Mouse (Mus musculus): ENCODE results near the gene Magi2. TPM values are rescaled to one million over a fixed set of nuclear protein-coding genes. Genes with fewer than 3 reads are reported as not detected.

Magi2 gene
- polyA plus RNA-seq, 1 experiment from 2014 or later = 7.3 TPM

- H3K9me3 ChIP-seq (ENCODE audit: control insufficient read depth, low read depth, low read length) = no peaks in the 10 kb centered on the region
- no peaks in the 10 kb centered on the region for H3K4me1 ChIP-seq (ENCODE audit: control insufficient read depth, insufficient read depth, low read length)
- ATAC-seq (ENCODE audit: insufficient number of reproducible peaks, insufficient read depth, low FRiP score, low read depth) = no peak
- 53% methylated on average over 2 of the region's 2 CpGs for WGBS
- H3K9ac ChIP-seq (replicated peaks; ENCODE audit: low read depth, low read length) = no peak overlapping the region
- H3K4me2 ChIP-seq (replicated peaks; ENCODE audit: low read depth, low read length) = no peak overlapping the region
- no peaks in the 10 kb centered on the region for H3K27me3 ChIP-seq (ENCODE audit: control insufficient read depth, insufficient read depth, low read length)
- no peak overlapping the region for H3K27ac ChIP-seq (ENCODE audit: low read length)
- no peak overlapping the region for H3K4me3 ChIP-seq (ENCODE audit: low read depth, low read length)
- H3K36me3 ChIP-seq (ENCODE audit: control insufficient read depth, insufficient read depth, low read length) = no peaks in the 10 kb centered on the region
These were observed 19.6 kb downstream of the Magi2 start for GRCm38 (mm10) chr5:19246426-19246825.

- Histone ChIP-seq H3K4me2 (replicated peaks; ENCODE audit: low read depth, low read length) (no peak overlapping the region), H3K9me3 (ENCODE audit: control insufficient read depth, low read depth, low read length) (no peaks in the 10 kb centered on the region), H3K27me3 (ENCODE audit: control insufficient read depth, insufficient read depth, low read length) (no peaks in the 10 kb centered on the region), H3K4me1 (ENCODE audit: control insufficient read depth, insufficient read depth, low read length) (no peaks in the 10 kb centered on the region), H3K27ac (ENCODE audit: low read length) (no peak overlapping the region), H3K9ac (replicated peaks; ENCODE audit: low read depth, low read length) (no peak overlapping the region), H3K36me3 (ENCODE audit: control insufficient read depth, insufficient read depth, low read length) (no peaks in the 10 kb centered on the region), H3K4me3 (ENCODE audit: low read depth, low read length) (no peak overlapping the region)
- 75% methylated on average over 3 of the region's 3 CpGs for WGBS
- no peak for ATAC-seq (ENCODE audit: insufficient number of reproducible peaks, insufficient read depth, low FRiP score, low read depth)
These were observed 20.4 kb downstream of the Magi2 start for GRCm38 (mm10) chr5:19247266-19247665.

DNA sequence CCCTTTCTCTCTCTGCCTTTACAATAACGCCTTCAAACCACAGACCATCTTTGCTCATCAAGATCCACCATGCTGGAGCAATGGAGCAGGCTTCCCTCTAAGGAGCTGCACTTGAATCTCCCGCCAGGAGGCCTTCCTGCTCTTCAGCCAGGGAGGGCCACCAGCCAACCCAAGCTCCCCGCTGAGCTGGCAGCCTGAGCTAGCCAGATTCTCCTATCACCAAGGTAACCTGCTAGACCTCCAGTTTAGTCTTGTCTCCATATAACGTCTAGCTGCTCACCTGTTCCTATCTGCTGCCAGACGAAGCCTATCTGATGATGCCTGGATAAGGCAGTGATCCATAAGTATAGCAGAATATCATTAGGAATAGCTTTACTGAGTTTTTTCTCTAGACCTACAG, 36.0 kb downstream of the Magi2 start:
- Histone ChIP-seq H3K36me3 (ENCODE audit: control insufficient read depth, insufficient read depth, low read length) (no peaks in the 10 kb centered on the region), H3K27ac (ENCODE audit: low read length) (no peak overlapping the region), H3K9ac (replicated peaks; ENCODE audit: low read depth, low read length) (no peak overlapping the region), H3K27me3 (ENCODE audit: control insufficient read depth, insufficient read depth, low read length) (no peaks in the 10 kb centered on the region), H3K4me3 (ENCODE audit: low read depth, low read length) (no peak overlapping the region), H3K4me2 (replicated peaks; ENCODE audit: low read depth, low read length) (no peak overlapping the region), H3K9me3 (ENCODE audit: control insufficient read depth, low read depth, low read length) (no peaks in the 10 kb centered on the region), H3K4me1 (ENCODE audit: control insufficient read depth, insufficient read depth, low read length) (no peaks in the 10 kb centered on the region)
- no peak for ATAC-seq (ENCODE audit: insufficient number of reproducible peaks, insufficient read depth, low FRiP score, low read depth)
- whole genome bisulfite sequencing = 58% methylated on average over 5 of the region's 5 CpGs

DNA sequence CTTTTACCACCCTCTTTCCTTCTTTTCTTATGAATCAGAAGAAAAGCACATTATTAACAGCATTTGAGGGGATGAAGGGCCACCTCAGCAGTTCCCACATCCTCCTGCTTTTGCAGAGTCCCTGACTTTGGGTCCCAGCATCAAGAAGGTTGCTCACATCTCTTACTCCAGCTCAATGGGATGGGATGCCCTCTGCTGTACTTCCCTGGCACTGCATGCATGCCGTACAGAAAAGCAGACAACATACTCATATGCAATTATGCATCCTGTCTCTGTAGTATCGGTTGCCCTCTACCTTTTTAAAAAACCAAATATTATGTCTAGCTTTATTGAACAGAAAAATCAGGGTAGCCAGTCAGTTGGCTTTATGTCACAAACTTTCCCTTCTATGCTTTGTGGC, 37.8 kb downstream of the Magi2 start:
- 67% methylated on average over 2 of the region's 2 CpGs for WGBS
- no peak for ATAC-seq (ENCODE audit: insufficient number of reproducible peaks, insufficient read depth, low FRiP score, low read depth)

DNA sequence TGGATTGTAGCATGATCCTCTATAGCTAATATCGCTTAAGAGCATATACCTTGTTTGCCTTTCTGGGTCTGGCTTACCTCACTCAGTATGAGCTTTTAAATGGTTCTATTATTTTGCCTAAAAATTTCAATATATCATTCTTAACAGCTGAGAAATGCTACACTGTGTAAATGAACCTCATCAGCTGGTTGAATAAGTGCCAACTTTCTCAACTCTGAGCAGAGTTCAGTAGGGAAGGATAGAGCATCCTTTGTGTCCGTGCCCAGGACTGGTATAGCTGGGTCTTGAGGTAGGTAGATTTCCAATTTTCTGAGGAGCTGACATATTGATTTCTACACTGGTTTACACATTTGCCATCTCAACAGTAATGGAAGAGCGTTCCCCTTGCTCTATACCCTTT, 65.7 kb downstream of the Magi2 start:
- H3K4me3 ChIP-seq (ENCODE audit: low read depth, low read length) = no peak overlapping the region
- H3K4me1 ChIP-seq (ENCODE audit: control insufficient read depth, insufficient read depth, low read length) = no peaks in the 10 kb centered on the region
- H3K9ac ChIP-seq (replicated peaks; ENCODE audit: low read depth, low read length) = no peak overlapping the region
- H3K36me3 ChIP-seq (ENCODE audit: control insufficient read depth, insufficient read depth, low read length) = no peaks in the 10 kb centered on the region
- no peak overlapping the region for H3K4me2 ChIP-seq (replicated peaks; ENCODE audit: low read depth, low read length)
- 0 out of 2 replicates have a peak, but pooled peaks have one; percentile 53 for ATAC-seq (ENCODE audit: insufficient number of reproducible peaks, insufficient read depth, low FRiP score, low read depth)
- no peak overlapping the region for H3K27ac ChIP-seq (ENCODE audit: low read length)
- H3K27me3 ChIP-seq (ENCODE audit: control insufficient read depth, insufficient read depth, low read length) = no peaks in the 10 kb centered on the region
- no peaks in the 10 kb centered on the region for H3K9me3 ChIP-seq (ENCODE audit: control insufficient read depth, low read depth, low read length)
- 73% methylated on average over 3 of the region's 3 CpGs for WGBS

More for the DNA sequence above, 37.8 kb downstream of the Magi2 start:
- Histone ChIP-seq H3K27me3 (ENCODE audit: control insufficient read depth, insufficient read depth, low read length) (no peaks in the 10 kb centered on the region), H3K27ac (ENCODE audit: low read length) (no peak overlapping the region), H3K36me3 (ENCODE audit: control insufficient read depth, insufficient read depth, low read length) (no peaks in the 10 kb centered on the region), H3K4me2 (replicated peaks; ENCODE audit: low read depth, low read length) (no peak overlapping the region), H3K4me3 (ENCODE audit: low read depth, low read length) (no peak overlapping the region), H3K9ac (replicated peaks; ENCODE audit: low read depth, low read length) (no peak overlapping the region), H3K4me1 (ENCODE audit: control insufficient read depth, insufficient read depth, low read length) (no peaks in the 10 kb centered on the region), H3K9me3 (ENCODE audit: control insufficient read depth, low read depth, low read length) (no peaks in the 10 kb centered on the region)

DNA sequence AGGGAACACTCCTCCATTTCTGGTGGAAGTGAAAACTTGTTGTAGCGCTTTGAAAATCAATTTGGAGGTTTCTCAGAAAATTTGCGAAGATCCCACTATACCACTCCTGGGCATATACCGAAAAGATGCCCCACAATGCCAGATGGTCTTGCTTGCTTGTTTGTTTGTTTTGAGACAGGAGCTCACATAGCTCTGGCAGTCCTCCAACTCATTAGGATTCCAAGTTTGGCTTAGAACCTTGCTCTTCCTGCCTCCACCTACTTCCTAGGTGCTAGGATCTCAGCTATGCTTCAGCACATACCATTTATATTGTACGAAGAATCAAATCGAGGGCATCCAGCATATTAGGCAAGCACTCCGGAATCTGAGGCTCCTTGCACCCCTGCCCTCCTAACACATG, 79.8 kb downstream of the Magi2 start:
- no peaks in the 10 kb centered on the region for H3K9me3 ChIP-seq (ENCODE audit: control insufficient read depth, low read depth, low read length)
- no peaks in the 10 kb centered on the region for H3K36me3 ChIP-seq (ENCODE audit: control insufficient read depth, insufficient read depth, low read length)
- H3K4me2 ChIP-seq (replicated peaks; ENCODE audit: low read depth, low read length) = no peak overlapping the region
- no peak overlapping the region for H3K27ac ChIP-seq (ENCODE audit: low read length)
- 87% methylated on average over 6 of the region's 6 CpGs for WGBS
- no peaks in the 10 kb centered on the region for H3K27me3 ChIP-seq (ENCODE audit: control insufficient read depth, insufficient read depth, low read length)
- no peak overlapping the region for H3K4me3 ChIP-seq (ENCODE audit: low read depth, low read length)
- ATAC-seq (ENCODE audit: insufficient number of reproducible peaks, insufficient read depth, low FRiP score, low read depth) = no peak
- no peak overlapping the region for H3K9ac ChIP-seq (replicated peaks; ENCODE audit: low read depth, low read length)
- no peaks in the 10 kb centered on the region for H3K4me1 ChIP-seq (ENCODE audit: control insufficient read depth, insufficient read depth, low read length)

DNA sequence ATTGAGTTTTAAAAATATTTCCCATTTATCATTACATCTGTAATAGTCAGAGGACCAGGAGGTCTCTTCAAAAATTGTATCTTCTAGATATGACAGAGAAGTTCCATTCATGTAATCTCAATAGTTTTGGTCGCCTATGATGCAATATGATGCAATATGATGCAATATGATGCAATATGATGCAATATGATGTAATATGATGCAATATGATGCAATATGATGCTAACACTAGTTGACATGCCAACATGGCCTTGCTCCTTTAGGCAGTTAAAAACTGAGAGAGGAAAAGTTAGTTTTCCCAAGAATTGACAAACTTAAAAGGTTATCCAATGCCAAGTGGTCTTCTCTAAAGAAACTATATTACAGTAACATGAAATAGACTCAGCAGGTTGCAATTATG, 83.0 kb downstream of the Magi2 start:
- WGBS = 57% methylated on average over 1 of the region's 1 CpGs
- Histone ChIP-seq H3K4me3 (ENCODE audit: low read depth, low read length) (no peak overlapping the region), H3K4me2 (replicated peaks; ENCODE audit: low read depth, low read length) (no peak overlapping the region), H3K9me3 (ENCODE audit: control insufficient read depth, low read depth, low read length) (no peaks in the 10 kb centered on the region), H3K9ac (replicated peaks; ENCODE audit: low read depth, low read length) (no peak overlapping the region), H3K27ac (ENCODE audit: low read length) (no peak overlapping the region), H3K4me1 (ENCODE audit: control insufficient read depth, insufficient read depth, low read length) (no peaks in the 10 kb centered on the region), H3K36me3 (ENCODE audit: control insufficient read depth, insufficient read depth, low read length) (no peaks in the 10 kb centered on the region), H3K27me3 (ENCODE audit: control insufficient read depth, insufficient read depth, low read length) (no peaks in the 10 kb centered on the region)
- no peak for ATAC-seq (ENCODE audit: insufficient number of reproducible peaks, insufficient read depth, low FRiP score, low read depth)

- Histone ChIP-seq H3K27ac (ENCODE audit: low read length) (no peak overlapping the region), H3K9me3 (ENCODE audit: control insufficient read depth, low read depth, low read length) (no peaks in the 10 kb centered on the region), H3K4me3 (ENCODE audit: low read depth, low read length) (no peak overlapping the region), H3K4me1 (ENCODE audit: control insufficient read depth, insufficient read depth, low read length) (no peaks in the 10 kb centered on the region), H3K36me3 (ENCODE audit: control insufficient read depth, insufficient read depth, low read length) (no peaks in the 10 kb centered on the region), H3K27me3 (ENCODE audit: control insufficient read depth, insufficient read depth, low read length) (no peaks in the 10 kb centered on the region), H3K9ac (replicated peaks; ENCODE audit: low read depth, low read length) (no peak overlapping the region), H3K4me2 (replicated peaks; ENCODE audit: low read depth, low read length) (no peak overlapping the region)
- ATAC-seq (ENCODE audit: insufficient number of reproducible peaks, insufficient read depth, low FRiP score, low read depth) = no peak
- 66% methylated on average over 6 of the region's 6 CpGs for WGBS
These were observed 95.7 kb downstream of the Magi2 start for GRCm38 (mm10) chr5:19322532-19322931.

DNA sequence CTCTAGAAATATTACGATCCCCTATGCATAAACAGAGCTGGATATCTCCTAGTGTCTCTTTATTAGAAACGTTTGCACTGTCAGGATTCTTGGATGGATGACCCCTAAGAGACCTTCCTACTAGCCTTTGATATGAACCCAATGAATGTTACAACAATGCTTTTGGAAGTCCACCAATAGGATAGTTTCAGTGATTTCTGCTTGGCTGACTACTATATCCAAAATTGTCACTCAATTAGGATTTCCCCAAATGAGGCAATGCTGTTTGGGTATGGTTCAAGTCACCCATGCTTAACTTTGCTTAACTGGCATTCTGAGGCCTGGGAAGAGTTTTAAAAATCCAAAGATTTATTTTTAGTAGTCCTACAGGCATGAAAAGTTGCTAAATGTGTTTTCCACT, 110.7 kb downstream of the Magi2 start:
- no peak for ATAC-seq (ENCODE audit: insufficient number of reproducible peaks, insufficient read depth, low FRiP score, low read depth)
- Histone ChIP-seq H3K4me1 (ENCODE audit: control insufficient read depth, insufficient read depth, low read length) (no peaks in the 10 kb centered on the region), H3K4me2 (replicated peaks; ENCODE audit: low read depth, low read length) (no peak overlapping the region), H3K27me3 (ENCODE audit: control insufficient read depth, insufficient read depth, low read length) (no peaks in the 10 kb centered on the region), H3K27ac (ENCODE audit: low read length) (no peak overlapping the region), H3K36me3 (ENCODE audit: control insufficient read depth, insufficient read depth, low read length) (no peaks in the 10 kb centered on the region), H3K9me3 (ENCODE audit: control insufficient read depth, low read depth, low read length) (no peaks in the 10 kb centered on the region), H3K9ac (replicated peaks; ENCODE audit: low read depth, low read length) (no peak overlapping the region), H3K4me3 (ENCODE audit: low read depth, low read length) (no peak overlapping the region)
- WGBS = 40% methylated on average over 2 of the region's 2 CpGs

Data from stomach, embryonic 14.5 days (tissue).